Mouse (Mus musculus) MEL (cell line): ENCODE measurements around the gene Cnot8.

Source experiments
- BHLHE40 ChIP-seq: IDR thresholded peaks from 2 replicates; pipeline ENCODE4 v1.6.1; 2012; ENCODE audit warnings: low read depth, mild to moderate bottlenecking, inconsistent platforms, low read length, improper control_type of control experiment, borderline replicate concordance
- CHD1 ChIP-seq: IDR thresholded peaks from 2 replicates; pipeline ENCODE4 v1.6.1; 2012; ENCODE audit warnings: low read depth, mild to moderate bottlenecking, inconsistent platforms, low read length, improper control_type of control experiment
- CTCF ChIP-seq, 3 experiments: IDR thresholded peaks in 2 of 3; conservative IDR thresholded peaks in 1 of 3; 2 replicates each; pipeline ENCODE4 v1.5.1; 2011 to 2012; ENCODE audit warnings: low read length in 3 of 3, low read depth in 2 of 3, mild to moderate bottlenecking in 2 of 3, improper control_type of control experiment in 1 of 3, inconsistent platforms in 1 of 3, mixed read lengths in 1 of 3, moderate library complexity in 1 of 3; ENCODE audit not compliant: control insufficient read depth in 1 of 3, insufficient read depth in 1 of 3, poor library complexity in 1 of 3, severe bottlenecking in 1 of 3
- E2F4 ChIP-seq: IDR thresholded peaks from 2 replicates; pipeline ENCODE4 v1.6.1; 2011; ENCODE audit warnings: low read depth, low read length, improper control_type of control experiment, borderline replicate concordance
- EP300 ChIP-seq, 2 experiments: IDR thresholded peaks; 2 replicates each; pipeline ENCODE4 v1.6.1; 2011; ENCODE audit warnings: improper control_type of control experiment in 2 of 2, low read length in 2 of 2, low read depth in 1 of 2, mild to moderate bottlenecking in 1 of 2
- ETS1 ChIP-seq: IDR thresholded peaks from 2 replicates; pipeline ENCODE4 v1.6.1; 2012; ENCODE audit warnings: low read depth, mild to moderate bottlenecking, inconsistent platforms, low read length, improper control_type of control experiment, moderate library complexity
- MAFK ChIP-seq: IDR thresholded peaks from 2 replicates; pipeline ENCODE4 v1.6.1; 2011; ENCODE audit warnings: low read depth, mild to moderate bottlenecking, low read length, improper control_type of control experiment, borderline replicate concordance
- MAX ChIP-seq: IDR thresholded peaks from 2 replicates; pipeline ENCODE4 v1.6.1; 2011; ENCODE audit warnings: low read length, improper control_type of control experiment
- MYB ChIP-seq: IDR thresholded peaks from 2 replicates; pipeline ENCODE4 v1.6.1; 2011; ENCODE audit warnings: mild to moderate bottlenecking, low read depth, low read length, improper control_type of control experiment
- POLR2A ChIP-seq, 2 experiments: IDR thresholded peaks; 2 replicates each; pipeline ENCODE4 v1.6.1; 2011 to 2012; ENCODE audit warnings: low read length in 2 of 2, mild to moderate bottlenecking in 2 of 2, control low read depth in 1 of 2, improper control_type of control experiment in 1 of 2, low read depth in 1 of 2, moderate library complexity in 1 of 2; ENCODE audit not compliant: control insufficient read depth in 1 of 2, insufficient read depth in 1 of 2, poor library complexity in 1 of 2
- POLR2AphosphoS2 ChIP-seq: IDR thresholded peaks from 2 replicates; pipeline ENCODE4 v1.6.1; 2011; ENCODE audit warnings: low read length, improper control_type of control experiment
- USF2 ChIP-seq, 2 experiments: IDR thresholded peaks; 2 replicates each; pipeline ENCODE4 v1.6.1; 2011 to 2012; ENCODE audit warnings: improper control_type of control experiment in 2 of 2, low read length in 2 of 2, borderline replicate concordance in 1 of 2, inconsistent platforms in 1 of 2, low read depth in 1 of 2, mild to moderate bottlenecking in 1 of 2; ENCODE audit not compliant: insufficient read depth in 1 of 2
- ZNF384 ChIP-seq: IDR thresholded peaks from 2 replicates; pipeline ENCODE4 v1.6.1; 2012; ENCODE audit warnings: low read depth, mild to moderate bottlenecking, inconsistent platforms, low read length, improper control_type of control experiment

- TF ChIP-seq MYB: no peak
- TF ChIP-seq ZNF384: no peak
- TF ChIP-seq E2F4: no peak
- no peak for TF ChIP-seq EP300 (IDR thresholded peaks at IDR 0.05; ENCODE audit: low read depth in 1 of 2, low read length in 2 of 2)
- TF ChIP-seq CTCF (IDR thresholded peaks at IDR 0.05 in 2 of 3, conservative IDR thresholded peaks at IDR 0.05 in 1 of 3; ENCODE audit: control insufficient read depth in 1 of 3, insufficient read depth in 1 of 3, low read depth in 2 of 3, low read length in 3 of 3, poor library complexity in 1 of 3, severe bottlenecking in 1 of 3): no peak
- TF ChIP-seq POLR2A (IDR thresholded peaks at IDR 0.05; ENCODE audit: control insufficient read depth in 1 of 2, insufficient read depth in 1 of 2, low read depth in 1 of 2, low read length in 2 of 2, poor library complexity in 1 of 2): 0 out of 4 replicates have a peak, but pooled peaks of 1 of the 2 experiments have one; percentile 10
- no peak for TF ChIP-seq ETS1
- TF ChIP-seq BHLHE40: no peak
- TF ChIP-seq MAFK: no peak
- no peak for TF ChIP-seq MAX
- no peak for TF ChIP-seq USF2 (IDR thresholded peaks at IDR 0.05; ENCODE audit: borderline replicate concordance in 1 of 2, insufficient read depth in 1 of 2, low read depth in 1 of 2, low read length in 2 of 2)
- TF ChIP-seq CHD1: no peak
- TF ChIP-seq POLR2AphosphoS2: no peak; the same call in 1 of the 2 replicates
These were observed 41.4 kb upstream of the Cnot8 start for GRCm38 (mm10) chr11:58062586-58062985.
